Mouse (Mus musculus): Measurements from ENCODE around the gene Hipk1. TPM values are rescaled to one million over a fixed set of nuclear protein-coding genes. Genes with fewer than 3 reads are reported as not detected.

Hipk1 gene
- polyA plus RNA-seq, 1 experiment, result 16.7 TPM

- H3K27me3 ChIP-seq (ENCODE audit: control insufficient read depth, insufficient read depth, insufficient read length), result no peaks in the 10 kb centered on the region
- H3K4me2 ChIP-seq (ENCODE audit: low read depth), result no peak overlapping the region
- TF ChIP-seq POLR2A (IDR thresholded peaks at IDR 0.05; ENCODE audit: insufficient read length, low read depth), result no peak
- TF ChIP-seq CEBPB (IDR thresholded peaks at IDR 0.05; ENCODE audit: insufficient read depth, poor library complexity, severe bottlenecking), result no peak
- no peak for TF ChIP-seq REST (IDR thresholded peaks at IDR 0.05; ENCODE audit: insufficient read depth, insufficient read length)
- no peak for TF ChIP-seq MYOG (IDR thresholded peaks at IDR 0.05; ENCODE audit: control insufficient read depth in 1 of 3, insufficient read depth in 1 of 3, insufficient read length in 2 of 3, low read depth in 2 of 3)
- no peak for TF ChIP-seq POLR2AphosphoS2 (IDR thresholded peaks at IDR 0.05; ENCODE audit: insufficient read length, low read depth)
- TF ChIP-seq SRF (IDR thresholded peaks at IDR 0.05; ENCODE audit: control insufficient read depth, insufficient read length, low read depth), result no peak
- peaks cover 83% of the 10 kb centered on the region for H3K79me2 ChIP-seq (ENCODE audit: control insufficient read depth, insufficient read depth)
- H3K36me3 ChIP-seq (ENCODE audit: control insufficient read depth, insufficient read depth), result peaks cover 29% of the 10 kb centered on the region
- H3ac ChIP-seq (ENCODE audit: control insufficient read depth, insufficient read length), result no peak overlapping the region
- H3K4me3 ChIP-seq, result no peak overlapping the region
Measured at GRCm38 (mm10) chr3:103777940-103778339, 13.4 kb downstream of the Hipk1 start.

- TF ChIP-seq USF1 (IDR thresholded peaks at IDR 0.05; ENCODE audit: low read depth), result no peak
- TF ChIP-seq CEBPB (IDR thresholded peaks at IDR 0.05; ENCODE audit: insufficient read depth, poor library complexity, severe bottlenecking), result no peak
- TF ChIP-seq MAX (IDR thresholded peaks at IDR 0.05; ENCODE audit: low read depth), result no peak
- peaks cover 45% of the 10 kb centered on the region for H3K36me3 ChIP-seq (ENCODE audit: control insufficient read depth, insufficient read depth)
- no peak overlapping the region for H3K4me3 ChIP-seq
- no peak overlapping the region for H3K4me2 ChIP-seq (ENCODE audit: low read depth)
- H3K79me2 ChIP-seq (ENCODE audit: control insufficient read depth, insufficient read depth), result peaks cover 67% of the 10 kb centered on the region
- H3ac ChIP-seq (ENCODE audit: control insufficient read depth, insufficient read length), result no peak overlapping the region
- no peaks in the 10 kb centered on the region for H3K27me3 ChIP-seq (ENCODE audit: control insufficient read depth, insufficient read depth, insufficient read length)
Measured at GRCm38 (mm10) chr3:103774009-103774408, 17.4 kb downstream of the Hipk1 start.

- H3K4me3 ChIP-seq, result no peak overlapping the region
- TF ChIP-seq USF1 (IDR thresholded peaks at IDR 0.05; ENCODE audit: low read depth) (no peak), MYOD1 (IDR thresholded peaks at IDR 0.05; ENCODE audit: control insufficient read depth in 1 of 3, insufficient read length in 2 of 3, low read depth in 2 of 3) (no peak), SRF (IDR thresholded peaks at IDR 0.05; ENCODE audit: control insufficient read depth, insufficient read length, low read depth) (no peak), MYOG (IDR thresholded peaks at IDR 0.05; ENCODE audit: control insufficient read depth in 1 of 3, insufficient read depth in 1 of 3, insufficient read length in 2 of 3, low read depth in 2 of 3) (no peak), E2F4 (IDR thresholded peaks at IDR 0.05; ENCODE audit: insufficient read depth) (no peak), TCF3 (IDR thresholded peaks at IDR 0.05; ENCODE audit: insufficient read length, low read depth) (no peak), CEBPB (IDR thresholded peaks at IDR 0.05; ENCODE audit: insufficient read depth, poor library complexity, severe bottlenecking) (no peak), POLR2AphosphoS2 (IDR thresholded peaks at IDR 0.05; ENCODE audit: insufficient read length, low read depth) (no peak), REST (IDR thresholded peaks at IDR 0.05; ENCODE audit: insufficient read depth, insufficient read length) (no peak), POLR2A (IDR thresholded peaks at IDR 0.05; ENCODE audit: insufficient read length, low read depth) (no peak), MAX (IDR thresholded peaks at IDR 0.05; ENCODE audit: low read depth) (no peak), TCF12 (IDR thresholded peaks at IDR 0.05; ENCODE audit: insufficient read depth, poor library complexity, severe bottlenecking) (no peak)
- H3K4me2 ChIP-seq (ENCODE audit: low read depth), result no peak overlapping the region
- H3K27me3 ChIP-seq (ENCODE audit: control insufficient read depth, insufficient read depth, insufficient read length), result no peaks in the 10 kb centered on the region
- peaks cover 48% of the 10 kb centered on the region for H3K36me3 ChIP-seq (ENCODE audit: control insufficient read depth, insufficient read depth)
- no peak overlapping the region for H3ac ChIP-seq (ENCODE audit: control insufficient read depth, insufficient read length)
- H3K79me2 ChIP-seq (ENCODE audit: control insufficient read depth, insufficient read depth), result peaks cover 62% of the 10 kb centered on the region
Measured at GRCm38 (mm10) chr3:103773508-103773907, 17.9 kb downstream of the Hipk1 start.

- no peak overlapping the region for H3K4me3 ChIP-seq
- H3K79me2 ChIP-seq (ENCODE audit: control insufficient read depth, insufficient read depth), result peaks cover 57% of the 10 kb centered on the region
- TF ChIP-seq TCF12 (IDR thresholded peaks at IDR 0.05; ENCODE audit: insufficient read depth, poor library complexity, severe bottlenecking), result no peak
- H3K36me3 ChIP-seq (ENCODE audit: control insufficient read depth, insufficient read depth), result peaks cover 52% of the 10 kb centered on the region
- no peak overlapping the region for H3K4me2 ChIP-seq (ENCODE audit: low read depth)
- H3K27me3 ChIP-seq (ENCODE audit: control insufficient read depth, insufficient read depth, insufficient read length), result no peaks in the 10 kb centered on the region
- no peak overlapping the region for H3ac ChIP-seq (ENCODE audit: control insufficient read depth, insufficient read length)
Measured at GRCm38 (mm10) chr3:103772846-103773245, 18.5 kb downstream of the Hipk1 start.

GRCm38 (mm10) chr3:103771531-103772130 is 19.7 kb downstream of the Hipk1 start:
- Histone ChIP-seq H3K4me2 (ENCODE audit: low read depth) (no peak overlapping the region), H3K79me2 (ENCODE audit: control insufficient read depth, insufficient read depth) (peaks cover 46% of the 10 kb centered on the region), H3K27me3 (ENCODE audit: control insufficient read depth, insufficient read depth, insufficient read length) (no peaks in the 10 kb centered on the region), H3K36me3 (ENCODE audit: control insufficient read depth, insufficient read depth) (peaks cover 39% of the 10 kb centered on the region), H3ac (ENCODE audit: control insufficient read depth, insufficient read length) (no peak overlapping the region), H3K4me3 (no peak overlapping the region)
- TF ChIP-seq E2F4 (IDR thresholded peaks at IDR 0.05; ENCODE audit: insufficient read depth) (no peak), SRF (IDR thresholded peaks at IDR 0.05; ENCODE audit: control insufficient read depth, insufficient read length, low read depth) (no peak), REST (IDR thresholded peaks at IDR 0.05; ENCODE audit: insufficient read depth, insufficient read length) (no peak), POLR2A (IDR thresholded peaks at IDR 0.05; ENCODE audit: insufficient read length, low read depth) (no peak), USF1 (IDR thresholded peaks at IDR 0.05; ENCODE audit: low read depth) (no peak), MYOD1 (IDR thresholded peaks at IDR 0.05; ENCODE audit: control insufficient read depth in 1 of 3, insufficient read length in 2 of 3, low read depth in 2 of 3) (no peak), TCF12 (IDR thresholded peaks at IDR 0.05; ENCODE audit: insufficient read depth, poor library complexity, severe bottlenecking) (no peak), MAX (IDR thresholded peaks at IDR 0.05; ENCODE audit: low read depth) (no peak), TCF3 (IDR thresholded peaks at IDR 0.05; ENCODE audit: insufficient read length, low read depth) (no peak)

All from myocyte (in vitro differentiated cells).